Mouse (Mus musculus) heart, postnatal 0 days (tissue): ENCODE measurements around the gene Slc43a3.

Source experiments
- CTCF ChIP-seq: IDR thresholded peaks from 2 replicates; pipeline ENCODE4 v1.5.1; 2016; ENCODE audit warnings: antibody characterized with exemption, control low read depth, low read depth
- EP300 ChIP-seq: IDR thresholded peaks from 2 replicates; pipeline ENCODE4 v1.6.1; 2016; ENCODE audit warnings: antibody characterized with exemption, low read depth

- TF ChIP-seq CTCF (no peak), EP300 (no peak)
Observed at GRCm38 (mm10) chr2:84948721-84949120, 12.3 kb downstream of the Slc43a3 start.
